ENCODE assay signal across 26 mouse cellular contexts in the genomic region with DNA sequence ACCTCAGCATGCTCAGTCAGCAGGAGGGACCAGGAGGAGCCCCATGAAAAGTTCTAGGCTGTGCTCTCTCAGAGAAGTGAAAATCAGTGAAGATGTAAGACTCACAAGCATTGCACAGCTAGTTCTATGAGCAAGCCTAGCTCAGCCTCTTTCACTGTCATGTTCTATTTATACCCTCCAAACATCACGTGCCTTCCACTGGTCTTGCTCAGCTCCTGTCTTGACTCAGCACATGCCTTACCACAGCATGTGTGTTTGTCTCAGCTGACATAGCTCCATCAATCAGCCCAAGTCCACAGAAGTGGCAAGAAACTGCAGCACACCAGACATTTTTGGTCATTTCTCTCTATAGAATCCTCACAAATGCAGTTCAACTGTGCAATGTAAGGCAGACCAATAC. TPM values are rescaled to one million over a fixed set of nuclear protein-coding genes. Genes with fewer than 3 reads are reported as not detected.
DNase-seq lines count a peak whose midpoint lies in the region; ATAC-seq and TF ChIP-seq lines count a peak whose summit lies in the region.
"Had no signal": no experiment of that assay in that cellular context is flagged by ENCODE, and none has a peak within 500 bp of the region (broad histone marks: within the 10 kb centered on the region; RNA-seq: fewer than 3 reads in every experiment).

No protein-coding gene starts in this region.

- H3K27me3 ChIP-seq in heart, postnatal 0 days (ENCODE audit: control insufficient read depth, insufficient read depth, low read length): no peaks in the 10 kb centered on the region
- H3K27me3 ChIP-seq: hindbrain, embryonic 13.5 days; midbrain, embryonic 12.5 days; neural tube, embryonic 13.5 days; Patski had no signal

- no peak overlapping the region for H3K27ac ChIP-seq in heart, postnatal 0 days (ENCODE audit: low read depth)
- H3K27ac ChIP-seq: hindbrain, embryonic 13.5 days; left cerebral cortex, adult 2 months; limb, embryonic 10.5 days; midbrain, embryonic 12.5 days; neural tube, embryonic 13.5 days had no signal

- no peak overlapping the region for H3K4me3 ChIP-seq in heart, postnatal 0 days (ENCODE audit: low read depth, low read length)
- H3K4me3 ChIP-seq: hindbrain, embryonic 13.5 days; left cerebral cortex, adult 2 months; limb, embryonic 10.5 days; midbrain, embryonic 12.5 days; neural tube, embryonic 13.5 days had no signal

- H3K9ac ChIP-seq in heart, postnatal 0 days (replicated peaks; ENCODE audit: low read depth, low read length): no peak overlapping the region
- H3K9ac ChIP-seq: hindbrain, embryonic 13.5 days; liver, postnatal 0 days; midbrain, embryonic 12.5 days; neural tube, embryonic 13.5 days had no signal

- H3K4me2 ChIP-seq in heart, postnatal 0 days (ENCODE audit: low read depth, low read length): no peak overlapping the region
- H3K4me2 ChIP-seq: hindbrain, embryonic 13.5 days; midbrain, embryonic 12.5 days; neural tube, embryonic 13.5 days had no signal

- H3K36me3 ChIP-seq in heart, postnatal 0 days (replicated peaks; ENCODE audit: control insufficient read depth, insufficient read depth, low read length): no peaks in the 10 kb centered on the region
- H3K36me3 ChIP-seq: hindbrain, embryonic 13.5 days; limb, embryonic 10.5 days; midbrain, embryonic 12.5 days; neural tube, embryonic 13.5 days had no signal

- peaks cover 5% of the 10 kb centered on the region; the same call in 1 of the 2 replicates for H3K4me1 ChIP-seq in heart, postnatal 0 days (ENCODE audit: control insufficient read depth, insufficient read depth)
- H3K4me1 ChIP-seq: hindbrain, embryonic 13.5 days; limb, embryonic 10.5 days; midbrain, embryonic 12.5 days; neural tube, embryonic 13.5 days had no signal

- DNase-seq in frontal cortex, postnatal 36 days (ENCODE audit: low spot score in 2 of 2): no peak
- DNase-seq in 3T3-L1 (ENCODE audit: low read depth, low spot score) (peak; percentile 1), NIH3T3 (ENCODE audit: low read depth) (peak; percentile 2)
- DNase-seq in heart, postnatal 0 days (ENCODE audit: low spot score): peak; percentile 63
- DNase-seq in retina, embryonic 14.5 days (ENCODE audit: low spot score): no peak
- no peak for DNase-seq in ovary, postnatal 10 days (ENCODE audit: low spot score)
- DNase-seq: adrenal gland, postnatal 10 days; cerebellum, adult 18-20 months; gastrocnemius, postnatal 25 days; kidney, adult 9 months; kidney, postnatal 36 days; layer of hippocampus, adult 9-11 months; liver, postnatal 0 days; lung, postnatal 10 days; spleen, adult 18-20 months; thymus, postnatal 36 days had no signal

- no peaks in the 10 kb centered on the region for H3K9me3 ChIP-seq in heart, postnatal 0 days (replicated peaks; ENCODE audit: control insufficient read depth, low read length)
- H3K9me3 ChIP-seq: hindbrain, embryonic 13.5 days; limb, embryonic 10.5 days; midbrain, embryonic 12.5 days; neural tube, embryonic 13.5 days had no signal

- ATAC-seq in frontal cortex, adult (ENCODE audit: low TSS enrichment): peak; percentile 29; the same call in 1 of the 2 replicates
- ATAC-seq in heart, postnatal 0 days (ENCODE audit: insufficient read depth, low read depth): peak; percentile 96
- ATAC-seq: liver, postnatal 0 days; Patski had no signal

- 16% methylated on average over 1 of the region's 1 CpGs for WGBS in heart, postnatal 0 days

- no peak for TF ChIP-seq CTCF in heart, postnatal 0 days (IDR thresholded peaks at IDR 0.05; ENCODE audit: low read depth)

- no peak for TF ChIP-seq EP300 in heart, postnatal 0 days (IDR thresholded peaks at IDR 0.05; ENCODE audit: low read depth)

RNA-seq across cellular contexts. Expression of a gene that starts 19.9 kb away (rescaled TPM):
- total RNA-seq in heart, postnatal 0 days (2014; rRNA removed; ENCODE audit: low replicate concordance): 0.23 and 5.2 TPM in 2 replicates
- 0.03 and 0.11 TPM in 2 replicates for polyA plus RNA-seq in heart, postnatal 0 days (2015; fragmentation: Nextera tagmentation; extraction: Ambion mirVana)
- total RNA-seq: megakaryocyte progenitor cell, adult 5-6 weeks had no signal
- polyA plus RNA-seq: C2C12; liver, adult 2 months; liver, postnatal 0 days; Patski had no signal

Comparison
In these comparisons a context has a peak if more than half of its experiments do, and no peak if none do; other contexts are left out.
1. DNase-seq: peak in 3T3-L1 (single experiment), NIH3T3 (single experiment) and heart, postnatal 0 days (single experiment); none in frontal cortex, postnatal 36 days (0 of 2), retina, embryonic 14.5 days (single experiment) and ovary, postnatal 10 days (single experiment).